Mouse (Mus musculus): ENCODE data around the gene Alk.

- TF ChIP-seq CTCF (IDR thresholded peaks at IDR 0.05; ENCODE audit: borderline replicate concordance, control insufficient read depth, extremely low read depth, insufficient read depth, low read length, poor library complexity) (no peak), POLR2A (IDR thresholded peaks at IDR 0.05; ENCODE audit: control insufficient read depth, extremely low read depth, insufficient read depth, low read length, poor library complexity) (no peak)
Measured at GRCm38 (mm10) chr17:72532266-72532665, 72.2 kb downstream of the Alk start.

All from thymus, adult 2 months (tissue).